Mouse (Mus musculus): ENCODE data around the gene Impdh1.

GRCm38 (mm10) chr6:29232321-29232720 is 16.2 kb upstream of the Impdh1 start:
- TF ChIP-seq POLR2A (IDR thresholded peaks at IDR 0.05; ENCODE audit: insufficient read depth, low read depth, low read length) (no peak), CTCF (IDR thresholded peaks at IDR 0.05) (no peak), EP300 (IDR thresholded peaks at IDR 0.05; ENCODE audit: insufficient read depth, low read depth, low read length) (no peak)
